Mouse (Mus musculus) stomach, postnatal 0 days (tissue): ENCODE measurements around the gene Crygb. TPM values are rescaled to one million over a fixed set of nuclear protein-coding genes. Genes with fewer than 3 reads are reported as not detected.
A peak's percentile ranks its signal among the peaks of the same experiment; 100 is the strongest.

Experiments used
- ATAC-seq: fragments of 200-750 bp; cut with Nextera tagmentation; 2 replicates; pipeline ENCODE4 v1.8.0; 2017; ENCODE audit not compliant: low FRiP score, low TSS enrichment
- DNase-seq: peaks from one replicate; pipeline ENCODE4 v3.0.0-alpha.2; 2016; ENCODE audit warnings: low spot score
- H3K27ac ChIP-seq: fragments of 300-500 bp; sonication (generic); replicated peaks from 2 replicates; pipeline ENCODE4 v1.5.1; 2014; ENCODE audit warnings: mild to moderate bottlenecking, control low read depth
- H3K27me3 ChIP-seq: fragments of 300-500 bp; sonication (generic); 2 replicates; pipeline ENCODE4 v1.6.1; 2014; ENCODE audit warnings: low read length; ENCODE audit not compliant: control insufficient read depth, insufficient read depth
- H3K36me3 ChIP-seq: fragments of 300-500 bp; sonication (generic); 2 replicates; pipeline ENCODE4 v1.6.1; 2014; ENCODE audit warnings: low read length, mixed read lengths; ENCODE audit not compliant: control insufficient read depth, insufficient read depth
- H3K4me1 ChIP-seq: fragments of 300-500 bp; sonication (generic); replicated peaks from 2 replicates; pipeline ENCODE4 v1.6.1; 2014; ENCODE audit warnings: antibody characterized with exemption; ENCODE audit not compliant: control insufficient read depth, insufficient read depth
- H3K4me2 ChIP-seq: fragments of 300-500 bp; sonication (generic); replicated peaks from 2 replicates; pipeline ENCODE4 v1.6.1; 2014; ENCODE audit warnings: low read depth, mild to moderate bottlenecking, control low read depth, moderate library complexity
- H3K4me3 ChIP-seq: fragments of 300-500 bp; sonication (generic); 2 replicates; pipeline ENCODE4 v1.5.1; 2014; ENCODE audit warnings: low read depth, low read length, control low read depth
- H3K9ac ChIP-seq: fragments of 300-500 bp; sonication (generic); 2 replicates; pipeline ENCODE4 v1.6.1; 2014; ENCODE audit warnings: mild to moderate bottlenecking, low read length, control low read depth, mixed read lengths
- H3K9me3 ChIP-seq: fragments of 300-500 bp; sonication (generic); 2 replicates; pipeline ENCODE4 v1.6.1; 2016; ENCODE audit warnings: low read length; ENCODE audit not compliant: control insufficient read depth
- CTCF ChIP-seq: IDR thresholded peaks from 2 replicates; pipeline ENCODE4 v1.5.1; 2016; ENCODE audit warnings: antibody characterized with exemption, low read depth, mild to moderate bottlenecking, moderate library complexity
- EP300 ChIP-seq: optimal IDR thresholded peaks from 2 replicates; pipeline ENCODE3; 2016; ENCODE audit warnings: antibody characterized with exemption
- WGBS: fragments of 180-500 bp; shearing (Covaris S2); extraction: QIAGEN DNeasy Blood & Tissue Kit; methylation state at CpG from one replicate; pipeline ENCODE4 v1.1.7; 2014; 5-methylcytosine and 5-hydroxymethylcytosine counted together
- polyA plus RNA-seq: library from polyadenylated mRNA; unstranded; fragments of >200 nt; fragmentation: Nextera tagmentation; extraction: Ambion mirVana; gene quantifications from 2 replicates; pipeline ENCODE4 v1.2.1, GENCODE M21; 2015

Gene Crygb
- polyA plus RNA-seq: not detected in 2 replicates

- Histone ChIP-seq H3K4me3 (no peak within 1 kb of the TSS), H3K9me3 (no peaks in the 10 kb centered on the region), H3K36me3 (no peaks in the 10 kb centered on the region), H3K27me3 (no peaks in the 10 kb centered on the region), H3K4me2 (no peak within 1 kb of the TSS), H3K27ac (no peak within 1 kb of the TSS), H3K4me1 (no peaks in the 10 kb centered on the region), H3K9ac (no peak within 1 kb of the TSS)
- ATAC-seq: no peak
- TF ChIP-seq EP300 (no peak), CTCF (no peak)
- WGBS: 45% methylated on average over 7 of the region's 7 CpGs
- DNase-seq: no peak
Observed at GRCm38 (mm10) chr1:65082188-65082587, at the start of gene Crygb. Gene Crygb, minus strand, starts transcription at chr1:65082288.

- Histone ChIP-seq H3K4me2 (no peak overlapping the region), H3K4me1 (no peaks in the 10 kb centered on the region), H3K27me3 (no peaks in the 10 kb centered on the region), H3K4me3 (no peak overlapping the region), H3K9ac (no peak overlapping the region), H3K27ac (no peak overlapping the region), H3K36me3 (no peaks in the 10 kb centered on the region), H3K9me3 (no peaks in the 10 kb centered on the region)
- 79% methylated on average over 1 of the region's 1 CpGs for WGBS
- ATAC-seq: no peak
- DNase-seq: no peak
- no peak for TF ChIP-seq CTCF
- no peak for TF ChIP-seq EP300
Observed at GRCm38 (mm10) chr1:65131671-65132070, 49.6 kb upstream of the Crygb start.

GRCm38 (mm10) chr1:65130226-65130625 lies 48.1 kb upstream of the Crygb start:
- ATAC-seq (no peak), DNase-seq (no peak)
- H3K4me1 ChIP-seq: no peaks in the 10 kb centered on the region
- H3K4me2 ChIP-seq: no peak overlapping the region
- H3K36me3 ChIP-seq: no peaks in the 10 kb centered on the region
- 71% methylated on average over 3 of the region's 3 CpGs for whole genome bisulfite sequencing
- H3K9me3 ChIP-seq: no peaks in the 10 kb centered on the region
- TF ChIP-seq EP300: no peak
- no peak for TF ChIP-seq CTCF
- no peak overlapping the region for H3K9ac ChIP-seq
- H3K27me3 ChIP-seq: no peaks in the 10 kb centered on the region
- no peak overlapping the region for H3K4me3 ChIP-seq
- no peak overlapping the region for H3K27ac ChIP-seq

GRCm38 (mm10) chr1:65129634-65130180 lies 47.6 kb upstream of the Crygb start:
- no peaks in the 10 kb centered on the region for H3K27me3 ChIP-seq
- H3K9ac ChIP-seq: no peak overlapping the region
- ATAC-seq (no peak), DNase-seq (no peak)
- H3K36me3 ChIP-seq: no peaks in the 10 kb centered on the region
- H3K9me3 ChIP-seq: no peaks in the 10 kb centered on the region
- no peaks in the 10 kb centered on the region for H3K4me1 ChIP-seq
- TF ChIP-seq EP300 (no peak), CTCF (no peak)
- H3K4me2 ChIP-seq: no peak overlapping the region
- WGBS: 45% methylated on average over 3 of the region's 3 CpGs
- H3K4me3 ChIP-seq: no peak overlapping the region
- H3K27ac ChIP-seq: no peak overlapping the region

- WGBS: 27% methylated on average over 9 of the region's 9 CpGs
- TF ChIP-seq CTCF: no peak
- Histone ChIP-seq H3K27me3 (no peaks in the 10 kb centered on the region), H3K9me3 (no peaks in the 10 kb centered on the region), H3K36me3 (no peaks in the 10 kb centered on the region), H3K4me3 (no peak within 1 kb of the TSS), H3K4me2 (peak within 1 kb of the TSS; percentile 39), H3K9ac (no peak within 1 kb of the TSS), H3K27ac (no peak within 1 kb of the TSS), H3K4me1 (no peaks in the 10 kb centered on the region)
- no peak for DNase-seq
- ATAC-seq: no peak
Observed at GRCm38 (mm10) chr1:65122574-65123372, 40.7 kb upstream of the Crygb start, which contains the start of gene D630023F18Rik. Gene D630023F18Rik, minus strand, starts transcription at chr1:65123214.

GRCm38 (mm10) chr1:65119438-65119837 lies 37.4 kb upstream of the Crygb start, which contains the start of gene Gm28845:
Gene Gm28845, minus strand, starts transcription at chr1:65119558.
- Histone ChIP-seq H3K4me1 (no peaks in the 10 kb centered on the region), H3K9ac (no peak within 1 kb of the TSS), H3K36me3 (no peaks in the 10 kb centered on the region), H3K4me2 (no peak within 1 kb of the TSS), H3K4me3 (no peak within 1 kb of the TSS), H3K9me3 (no peaks in the 10 kb centered on the region), H3K27ac (peak within 1 kb of the TSS; percentile 85), H3K27me3 (no peaks in the 10 kb centered on the region)
- no peak for DNase-seq
- 94% methylated on average over 1 of the region's 1 CpGs for WGBS
- no peak for ATAC-seq
- no peak for TF ChIP-seq CTCF
- no peak for TF ChIP-seq EP300
